Mouse (Mus musculus) CH12.LX (cell line): ENCODE measurements around the gene Il22ra1. TPM values are rescaled to one million over a fixed set of nuclear protein-coding genes. Genes with fewer than 3 reads are reported as not detected.
A peak's percentile ranks its signal among the peaks of the same experiment; 100 is the strongest.

Source experiments
- DNase-seq: peaks from one replicate; pipeline ENCODE4 v3.0.0-alpha.2; 2013; ENCODE audit errors: extremely low read depth
- H3K27ac ChIP-seq: 2 replicates; pipeline ENCODE4 v1.5.1; 2012; ENCODE audit warnings: low read depth, mild to moderate bottlenecking, control low read depth, moderate library complexity; ENCODE audit not compliant: insufficient read depth
- H3K27me3 ChIP-seq: replicated peaks from 2 replicates; pipeline ENCODE3; 2012; ENCODE audit warnings: inconsistent platforms
- H3K36me3 ChIP-seq, 2 experiments: replicated peaks in 1 of 2; 2 replicates each; pipeline versions ENCODE3 to v1.6.1; 2012; ENCODE audit warnings: inconsistent platforms in 1 of 2, low read length in 1 of 2, mild to moderate bottlenecking in 1 of 2, mixed read lengths in 1 of 2, moderate library complexity in 1 of 2; ENCODE audit not compliant: control insufficient read depth in 1 of 2, insufficient read depth in 1 of 2
- H3K4me1 ChIP-seq, 2 experiments: 2 replicates each; pipeline ENCODE4 v1.6.1; 2012; ENCODE audit warnings: inconsistent platforms in 1 of 2, moderate library complexity in 1 of 2; ENCODE audit not compliant: insufficient read depth in 2 of 2, control insufficient read depth in 1 of 2
- H3K4me2 ChIP-seq: 2 replicates; pipeline ENCODE4 v1.6.1; 2012; ENCODE audit warnings: low read depth, mild to moderate bottlenecking, control low read depth; ENCODE audit not compliant: poor library complexity, insufficient read depth, severe bottlenecking
- H3K4me3 ChIP-seq, 3 experiments: fragments of 150-350 bp in 1 of 3; sonication (generic) in 1 of 3; replicated peaks in 1 of 3; 2 replicates each; pipeline versions ENCODE3 to v1.5.1; 2011 to 2012; ENCODE audit warnings: low read depth in 2 of 3, low read length in 2 of 3, mild to moderate bottlenecking in 2 of 3, moderate library complexity in 2 of 3, control low read depth in 1 of 3, improper control_type of control experiment in 1 of 3, inconsistent platforms in 1 of 3, mixed read lengths in 1 of 3; ENCODE audit not compliant: poor library complexity in 1 of 3
- H3K79me2 ChIP-seq: replicated peaks from 2 replicates; pipeline ENCODE4 v1.6.1; 2012; ENCODE audit warnings: mild to moderate bottlenecking, moderate library complexity; ENCODE audit not compliant: control insufficient read depth, poor library complexity, insufficient read depth, severe bottlenecking; ENCODE audit errors: extremely low read depth
- H3K9ac ChIP-seq: 2 replicates; pipeline ENCODE4 v1.6.1; 2012; ENCODE audit warnings: low read depth, mild to moderate bottlenecking, control low read depth, moderate library complexity; ENCODE audit not compliant: insufficient read depth
- H3K9me3 ChIP-seq: replicated peaks from 2 replicates; pipeline ENCODE3; 2012; ENCODE audit warnings: low read length, inconsistent platforms, mixed read lengths
- BHLHE40 ChIP-seq: IDR thresholded peaks from 2 replicates; pipeline ENCODE4 v1.6.1; 2011; ENCODE audit warnings: mild to moderate bottlenecking, low read depth, low read length, improper control_type of control experiment
- CHD2 ChIP-seq: IDR thresholded peaks from 2 replicates; pipeline ENCODE4 v1.6.1; 2011; ENCODE audit warnings: low read length, improper control_type of control experiment
- CTCF ChIP-seq, 2 experiments: IDR thresholded peaks in 1 of 2; conservative IDR thresholded peaks in 1 of 2; 2 replicates each; pipeline ENCODE4 v1.5.1; 2011 to 2012; ENCODE audit warnings: low read depth in 2 of 2, low read length in 2 of 2, improper control_type of control experiment in 1 of 2, inconsistent platforms in 1 of 2, mild to moderate bottlenecking in 1 of 2, moderate library complexity in 1 of 2
- E2F4 ChIP-seq: IDR thresholded peaks from 2 replicates; pipeline ENCODE4 v1.6.1; 2011; ENCODE audit warnings: low read depth, low read length, improper control_type of control experiment; ENCODE audit not compliant: insufficient replicate concordance
- IRF4 ChIP-seq: IDR thresholded peaks from 2 replicates; pipeline ENCODE4 v1.6.1; 2014; ENCODE audit warnings: low read depth, mild to moderate bottlenecking, inconsistent platforms, low read length, improper control_type of control experiment
- KAT2A ChIP-seq: IDR thresholded peaks from 2 replicates; pipeline ENCODE4 v1.6.1; 2012; ENCODE audit warnings: low read length, improper control_type of control experiment, inconsistent platforms; ENCODE audit not compliant: insufficient replicate concordance
- MAZ ChIP-seq: IDR thresholded peaks from 2 replicates; pipeline ENCODE4 v1.6.1; 2012; ENCODE audit warnings: low read depth, mild to moderate bottlenecking, inconsistent platforms, low read length, improper control_type of control experiment, moderate library complexity
- MXI1 ChIP-seq: IDR thresholded peaks from 2 replicates; pipeline ENCODE4 v1.6.1; 2011; ENCODE audit warnings: mild to moderate bottlenecking, low read depth, low read length, improper control_type of control experiment
- NRF1 ChIP-seq: IDR thresholded peaks from 2 replicates; pipeline ENCODE4 v1.6.1; 2014; ENCODE audit warnings: low read depth, mild to moderate bottlenecking, inconsistent platforms, low read length, improper control_type of control experiment, moderate library complexity
- POLR2A ChIP-seq: IDR thresholded peaks from 2 replicates; pipeline ENCODE4 v1.6.1; 2011; ENCODE audit warnings: low read depth, mild to moderate bottlenecking, improper control_type of control experiment, low read length
- POLR2AphosphoS2 ChIP-seq: IDR thresholded peaks from 2 replicates; pipeline ENCODE4 v1.6.1; 2011; ENCODE audit warnings: low read depth, low read length, improper control_type of control experiment
- RAD21 ChIP-seq: IDR thresholded peaks from 2 replicates; pipeline ENCODE4 v1.6.1; 2011; ENCODE audit warnings: low read depth, mild to moderate bottlenecking, low read length, improper control_type of control experiment, moderate library complexity
- TBP ChIP-seq: conservative IDR thresholded peaks from 2 replicates; pipeline ENCODE4 v1.6.1; 2011; ENCODE audit warnings: low read depth, low read length, improper control_type of control experiment
- UBTF ChIP-seq: IDR thresholded peaks from 2 replicates; pipeline ENCODE4 v1.6.1; 2012; ENCODE audit warnings: low read depth, mild to moderate bottlenecking, inconsistent platforms, low read length, improper control_type of control experiment, moderate library complexity
- USF2 ChIP-seq: conservative IDR thresholded peaks from 2 replicates; pipeline ENCODE4 v1.6.1; 2011; ENCODE audit warnings: low read depth, low read length, improper control_type of control experiment
- ZC3H11A ChIP-seq: IDR thresholded peaks from 2 replicates; pipeline ENCODE4 v1.6.1; 2012; ENCODE audit warnings: low read depth, mild to moderate bottlenecking, inconsistent platforms, low read length, improper control_type of control experiment
- ZMIZ1 ChIP-seq: IDR thresholded peaks from 2 replicates; pipeline ENCODE4 v1.6.1; 2012; ENCODE audit warnings: low read depth, mild to moderate bottlenecking, inconsistent platforms, low read length, improper control_type of control experiment
- dilution Hi-C: fragments of 300-500 bp; cut with MboI; formaldehyde crosslinking; loops from 2 replicates; pipeline ENCODE4 v1.14.3; 2020; ENCODE audit warnings: low sequenced_read_pairs; ENCODE audit not compliant: extremely low pct_unique_long_range_greater_than_20kb, extremely low pct_ligation_motif_present
- in situ Hi-C: fragments of 300-500 bp; cut with MboI; formaldehyde crosslinking; loops from 3 replicates; pipeline ENCODE4 v1.14.3; 2019; ENCODE audit warnings: low sequenced_read_pairs, low pct_ligation_motif_present, low pct_unique_long_range_greater_than_20kb, mixed read lengths
- polyA plus RNA-seq: library from polyadenylated mRNA; unstranded; fragments of >175 nt; gene quantifications from 2 replicates; pipeline ENCODE4 v1.2.1, GENCODE M21; 2012; ENCODE audit warnings: low read depth; ENCODE audit not compliant: insufficient read length
- total RNA-seq, 2 experiments: library from RNA; depleted of rRNA; stranded (reverse); fragments of 300-350 nt in 1 of 2; fragments of >200 nt in 1 of 2; gene quantifications; 2 replicates each; pipeline ENCODE4 v1.2.3; 2012 to 2014

Gene Il22ra1
- total and polyA plus RNA-seq, 3 experiments, result not detected

- no peak for TF ChIP-seq POLR2A
- peak; percentile 47; the same call in 1 of the 2 replicates for TF ChIP-seq CHD2
- no peak for TF ChIP-seq ZMIZ1
- TF ChIP-seq E2F4, result no peak
- TF ChIP-seq POLR2AphosphoS2, result no peak
- TF ChIP-seq NRF1, result no peak
- TF ChIP-seq TBP, result no peak
- no peak for TF ChIP-seq ZC3H11A
- TF ChIP-seq UBTF, result no peak
- TF ChIP-seq MXI1, result no peak
- TF ChIP-seq MAZ, result 0 out of 2 replicates have a peak, but pooled peaks have one; percentile 31
- TF ChIP-seq KAT2A, result no peak
- TF ChIP-seq RAD21, result no peak; the same call in 1 of the 2 replicates
- TF ChIP-seq USF2, result no peak
- peak; percentile 33; the same call in 1 of the 2 replicates for TF ChIP-seq IRF4
- TF ChIP-seq, all 38 proteins: peak for 12
Measured at GRCm38 (mm10) chr4:135738237-135738636, 10.3 kb downstream of the Il22ra1 start (continued).

DNA sequence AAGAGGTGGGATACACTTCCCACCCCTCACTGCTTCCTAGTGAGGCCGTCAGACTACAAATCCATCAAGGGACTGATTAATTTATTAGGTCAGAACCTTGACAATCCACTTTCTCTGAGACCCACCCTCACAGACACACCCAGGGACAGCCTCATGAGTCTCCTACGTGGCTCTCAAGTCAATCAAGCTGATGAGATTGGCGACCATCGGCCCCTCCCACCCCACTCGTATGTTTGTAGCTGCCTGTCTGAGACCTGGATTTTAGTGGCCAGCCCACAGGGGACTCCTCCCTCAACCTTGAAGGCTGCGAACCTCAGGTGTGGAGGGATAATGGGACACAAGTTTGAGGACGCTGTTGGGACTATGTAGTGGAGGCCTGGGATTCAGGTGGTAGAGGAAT is 11.2 kb downstream of the Il22ra1 start:
- Histone ChIP-seq H3K4me1 (peaks cover 8 to 25% of the 10 kb centered on the region in 2 experiments), H3K4me2 (no peak overlapping the region), H3K9me3 (peaks cover 16% of the 10 kb centered on the region), H3K27ac (no peak overlapping the region), H3K79me2 (no peaks in the 10 kb centered on the region), H3K9ac (no peak overlapping the region), H3K27me3 (peaks cover 13% of the 10 kb centered on the region), H3K4me3 (no peak overlapping the region), H3K36me3 (no peaks in the 10 kb centered on the region)
- in situ Hi-C loops, result no loop called here
- TF ChIP-seq CHD2 (no peak), MXI1 (no peak), CTCF (conservative IDR thresholded peaks at IDR 0.05 in 1 of 2, IDR thresholded peaks at IDR 0.05 in 1 of 2; ENCODE audit: low read depth in 2 of 2, low read length in 2 of 2) (no peak)
- dilution Hi-C loops, result no loop called here
- DNase-seq, result no peak

DNA sequence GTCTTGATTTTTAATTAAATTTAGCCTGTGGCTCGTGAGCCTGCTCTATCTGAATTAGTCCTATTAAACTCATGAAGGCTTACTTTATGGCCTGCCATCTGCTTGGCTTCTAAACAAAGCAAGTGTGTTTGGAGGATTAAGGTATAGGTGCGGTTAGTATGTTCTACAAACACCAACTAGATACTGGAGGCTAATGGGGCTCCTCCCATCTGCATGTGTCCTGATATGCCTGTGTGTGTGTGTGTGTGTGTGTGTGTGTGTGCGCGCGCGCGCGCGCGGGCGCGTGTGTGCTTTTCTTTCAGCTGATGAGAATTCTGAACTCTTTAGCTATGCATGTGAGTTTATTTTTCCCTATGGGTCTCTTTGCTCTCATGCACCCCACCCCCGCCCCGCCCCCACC is 11.7 kb downstream of the Il22ra1 start:
- H3K9ac ChIP-seq, result no peak overlapping the region
- DNase-seq, result no peak
- peaks cover 13% of the 10 kb centered on the region for H3K27me3 ChIP-seq
- peaks cover 8 to 25% of the 10 kb centered on the region in 2 experiments for H3K4me1 ChIP-seq
- no peak for TF ChIP-seq BHLHE40
- no peaks in the 10 kb centered on the region for H3K79me2 ChIP-seq
- in situ Hi-C loops (no loop called here), dilution Hi-C loops (no loop called here)
- no peak overlapping the region for H3K4me3 ChIP-seq
- H3K4me2 ChIP-seq, result no peak overlapping the region
- peaks cover 11% of the 10 kb centered on the region for H3K9me3 ChIP-seq
- H3K27ac ChIP-seq, result no peak overlapping the region
- no peaks in the 10 kb centered on the region for H3K36me3 ChIP-seq
